Mouse (Mus musculus): ENCODE data around the gene Sult1a1.

Sult1a1 gene

DNA sequence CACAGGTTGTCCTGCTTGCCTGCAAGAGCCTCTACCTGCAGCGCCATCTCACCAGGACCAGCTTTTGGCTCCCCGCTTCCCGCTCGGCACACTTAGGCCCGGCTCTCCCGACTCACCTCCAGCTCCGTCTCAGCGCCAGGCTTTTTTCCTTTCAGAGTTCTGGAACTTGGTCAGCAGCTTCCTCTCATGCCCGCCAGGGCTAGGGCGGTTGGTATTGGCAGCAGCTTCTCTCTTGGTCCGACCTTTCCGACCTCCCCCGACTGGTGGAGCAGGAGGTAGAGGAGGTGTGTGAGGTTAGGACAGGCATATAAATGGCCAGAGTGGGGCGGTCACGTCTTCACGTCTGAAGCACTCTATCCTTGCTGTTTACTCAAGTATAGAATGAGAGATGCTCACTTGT lies 51.5 kb downstream of the Sult1a1 start:
- DNase-seq (ENCODE audit: low spot score in 2 of 2) = no peak

DNA sequence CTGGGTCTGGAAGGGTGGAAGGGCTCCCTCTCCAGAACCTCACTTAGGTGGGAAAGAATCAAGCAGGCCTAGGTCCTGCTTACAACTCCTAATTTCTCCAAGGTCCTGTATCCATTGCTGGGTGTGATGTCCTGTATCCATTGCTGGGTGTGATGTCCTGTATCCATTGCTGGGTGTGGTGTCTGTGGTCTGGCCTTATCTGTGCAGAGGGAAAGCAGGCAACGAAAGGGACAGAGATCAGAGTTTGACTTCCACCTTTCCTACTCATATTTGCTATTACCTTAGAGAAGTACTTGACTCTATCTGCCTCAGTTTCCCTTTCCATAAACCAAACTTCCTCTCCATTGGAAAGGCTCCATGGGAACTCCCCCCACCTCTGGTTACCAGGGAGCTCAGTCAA lies 52.9 kb downstream of the Sult1a1 start:
- no peak for DNase-seq (ENCODE audit: low spot score in 2 of 2)

All from urinary bladder, adult 18-20 months (tissue).